Mouse (Mus musculus) embryonic facial prominence, embryonic 12.5 days (tissue): ENCODE results near the gene Gm21981. TPM values are rescaled to one million over a fixed set of nuclear protein-coding genes. Genes with fewer than 3 reads are reported as not detected.

Source experiments
- ATAC-seq: fragments of 200-750 bp; cut with Nextera tagmentation; 2 replicates; pipeline ENCODE4 v1.8.0; 2017; ENCODE audit not compliant: insufficient number of reproducible peaks, insufficient read depth, low FRiP score, low TSS enrichment
- H3K27ac ChIP-seq: fragments of 300-500 bp; sonication (generic); 2 replicates; pipeline ENCODE4 v1.5.1; 2016; ENCODE audit warnings: mild to moderate bottlenecking
- H3K27me3 ChIP-seq: fragments of 300-500 bp; sonication (generic); 2 replicates; pipeline ENCODE4 v1.6.1; 2016; ENCODE audit warnings: mild to moderate bottlenecking, moderate library complexity
- H3K36me3 ChIP-seq: fragments of 300-500 bp; sonication (generic); 2 replicates; pipeline ENCODE4 v1.6.1; 2016; ENCODE audit warnings: mild to moderate bottlenecking
- H3K4me1 ChIP-seq: fragments of 300-500 bp; sonication (generic); 2 replicates; pipeline ENCODE4 v1.6.1; 2016
- H3K4me2 ChIP-seq: fragments of 300-500 bp; sonication (generic); replicated peaks from 2 replicates; pipeline ENCODE4 v1.6.1; 2016; ENCODE audit warnings: mild to moderate bottlenecking, moderate library complexity
- H3K4me3 ChIP-seq: fragments of 300-500 bp; sonication (generic); 2 replicates; pipeline ENCODE4 v1.5.1; 2016; ENCODE audit warnings: mild to moderate bottlenecking
- H3K9ac ChIP-seq: fragments of 300-500 bp; sonication (generic); 2 replicates; pipeline ENCODE4 v1.6.1; 2016; ENCODE audit warnings: mild to moderate bottlenecking, moderate library complexity
- H3K9me3 ChIP-seq: fragments of 300-500 bp; sonication (generic); 2 replicates; pipeline ENCODE4 v1.6.1; 2016; ENCODE audit warnings: mild to moderate bottlenecking, moderate library complexity
- WGBS: fragments of 180-500 bp; shearing (Covaris S2); methylation state at CpG from one replicate; pipeline ENCODE4 v1.1.7; 2016; 5-methylcytosine and 5-hydroxymethylcytosine counted together
- polyA plus RNA-seq: library from polyadenylated mRNA; unstranded; fragments of >200 nt; fragmentation: Nextera tagmentation; extraction: Ambion mirVana; gene quantifications from 2 replicates; pipeline ENCODE4 v1.2.1, GENCODE M21; 2016

Gm21981 gene
- polyA plus RNA-seq = 0.27 and 0.31 TPM in 2 replicates

GRCm38 (mm10) chr17:47694442-47694502 lies at the start of gene Gm21981:
Gene Gm21981, minus strand, starts transcription at chr17:47694455.
- Histone ChIP-seq H3K27ac (peak within 1 kb of the TSS; percentile 57; the same call in 1 of the 2 replicates), H3K4me3 (peak within 1 kb of the TSS; percentile 80), H3K4me1 (peaks cover 16% of the 10 kb centered on the region; the same call in 1 of the 2 replicates), H3K9ac (peak within 1 kb of the TSS; percentile 84), H3K36me3 (peaks cover 5% of the 10 kb centered on the region; the same call in 1 of the 2 replicates), H3K27me3 (no peaks in the 10 kb centered on the region), H3K4me2 (peak within 1 kb of the TSS; percentile 78), H3K9me3 (no peaks in the 10 kb centered on the region)
- no peak for ATAC-seq
- WGBS = 0% methylated on average over 3 of the region's 3 CpGs

DNA sequence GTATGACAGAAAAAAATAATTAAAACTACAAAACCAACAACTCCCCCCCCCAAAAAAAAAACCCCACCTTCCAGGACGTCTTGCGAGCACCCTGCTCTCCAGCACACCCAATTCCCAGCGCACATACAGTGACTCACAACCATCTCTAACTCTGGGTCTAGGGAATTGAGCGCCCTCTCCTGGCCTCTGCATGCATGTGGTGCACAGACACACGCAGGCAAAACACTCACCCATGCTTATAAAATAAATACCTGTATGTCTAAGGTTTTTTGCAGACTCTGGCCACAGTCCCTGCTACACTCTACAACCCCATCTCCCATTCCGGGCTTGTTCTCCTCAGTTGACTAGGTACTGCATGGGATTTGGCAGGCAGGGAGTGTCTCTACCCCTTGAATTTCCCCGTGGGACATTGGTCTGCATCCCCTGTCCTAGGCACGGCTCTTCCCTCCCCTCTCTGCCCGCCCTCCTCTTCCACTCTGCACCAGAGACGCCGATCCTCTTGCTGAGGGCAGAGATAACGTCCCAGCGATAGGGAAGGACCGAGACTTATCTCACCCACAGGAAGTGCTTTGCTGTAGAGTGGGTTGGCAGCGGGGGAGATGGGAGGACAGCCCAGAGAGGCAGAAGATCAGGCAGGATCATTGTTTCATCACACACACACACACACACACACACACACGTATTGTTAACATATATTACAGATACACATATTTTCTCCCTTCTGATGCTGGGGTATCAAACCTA lies 48.9 kb upstream of the Gm21981 start:
- Histone ChIP-seq H3K27me3 (peaks cover 9% of the 10 kb centered on the region; the same call in 1 of the 2 replicates), H3K36me3 (no peaks in the 10 kb centered on the region), H3K4me2 (no peak overlapping the region), H3K9me3 (no peaks in the 10 kb centered on the region), H3K9ac (no peak overlapping the region), H3K4me1 (peaks cover 15% of the 10 kb centered on the region), H3K4me3 (no peak overlapping the region), H3K27ac (no peak overlapping the region)
- WGBS = 41% methylated on average over 16 of the region's 16 CpGs
- no peak for ATAC-seq

- no peaks in the 10 kb centered on the region for H3K9me3 ChIP-seq
- no peak overlapping the region for H3K4me2 ChIP-seq
- H3K27ac ChIP-seq = no peak overlapping the region
- no peak for ATAC-seq
- no peak overlapping the region for H3K4me3 ChIP-seq
- peaks cover 9% of the 10 kb centered on the region; the same call in 1 of the 2 replicates for H3K27me3 ChIP-seq
- H3K9ac ChIP-seq = no peak overlapping the region
- H3K36me3 ChIP-seq = no peaks in the 10 kb centered on the region
- 69% methylated on average over 2 of the region's 2 CpGs for WGBS
- peaks cover 15% of the 10 kb centered on the region for H3K4me1 ChIP-seq
These were observed 45.9 kb upstream of the Gm21981 start for GRCm38 (mm10) chr17:47740186-47740585.

DNA sequence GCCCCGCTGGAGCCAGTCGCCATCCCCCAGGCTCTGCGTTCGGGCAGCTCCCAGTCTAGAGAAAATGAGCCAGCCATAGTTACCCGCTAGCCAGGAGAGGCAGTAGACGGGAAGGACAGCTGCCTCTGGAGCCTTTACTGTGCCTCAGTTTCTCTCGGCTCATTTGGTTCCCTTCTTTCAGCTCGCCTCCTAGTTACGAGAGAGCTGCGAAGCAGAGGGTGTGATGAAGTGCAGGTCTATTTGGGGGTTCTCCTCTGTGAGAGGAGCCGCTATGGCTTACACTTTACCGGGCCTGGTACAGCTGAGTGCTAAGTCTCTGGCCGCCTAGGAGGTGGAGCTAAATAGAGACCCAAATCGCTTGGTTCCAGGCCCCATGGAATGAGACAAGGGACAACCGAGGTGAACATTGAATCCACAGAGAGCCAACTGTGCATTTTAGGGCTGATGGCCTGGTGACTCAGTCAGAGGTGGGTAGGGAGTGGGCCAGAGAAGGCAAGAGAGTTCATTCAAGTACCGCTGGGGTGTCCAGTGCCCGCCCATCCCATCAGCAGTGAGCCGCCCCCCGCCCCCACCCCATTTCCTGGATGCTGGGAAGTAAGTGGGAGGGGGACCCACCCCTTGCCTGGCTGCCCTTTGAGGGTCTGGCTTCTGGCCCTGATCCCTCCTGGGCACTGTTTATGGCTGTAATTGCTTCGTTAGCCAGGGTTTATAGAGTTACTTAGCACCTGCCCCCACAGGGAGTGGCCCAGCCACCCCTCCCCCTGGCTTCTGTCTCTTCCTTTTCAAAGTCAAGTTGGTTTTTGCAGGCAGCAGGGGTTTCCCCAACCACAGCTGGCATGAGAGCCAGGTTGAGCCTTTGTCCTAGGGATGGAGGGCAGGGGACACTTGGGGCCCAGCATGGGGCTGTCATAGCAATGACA lies 44.9 kb upstream of the Gm21981 start:
- Histone ChIP-seq H3K27me3 (peaks cover 9% of the 10 kb centered on the region; the same call in 1 of the 2 replicates), H3K4me1 (peaks cover 15% of the 10 kb centered on the region), H3K9me3 (no peaks in the 10 kb centered on the region), H3K4me3 (peak overlapping the region; percentile 68), H3K36me3 (no peaks in the 10 kb centered on the region), H3K27ac (no peak overlapping the region; the same call in 1 of the 2 replicates), H3K4me2 (peak overlapping the region; percentile 98), H3K9ac (peak overlapping the region; percentile 65; the same call in 1 of the 2 replicates)
- ATAC-seq = no peak
- 5% methylated on average over 20 of the region's 20 CpGs for WGBS

DNA sequence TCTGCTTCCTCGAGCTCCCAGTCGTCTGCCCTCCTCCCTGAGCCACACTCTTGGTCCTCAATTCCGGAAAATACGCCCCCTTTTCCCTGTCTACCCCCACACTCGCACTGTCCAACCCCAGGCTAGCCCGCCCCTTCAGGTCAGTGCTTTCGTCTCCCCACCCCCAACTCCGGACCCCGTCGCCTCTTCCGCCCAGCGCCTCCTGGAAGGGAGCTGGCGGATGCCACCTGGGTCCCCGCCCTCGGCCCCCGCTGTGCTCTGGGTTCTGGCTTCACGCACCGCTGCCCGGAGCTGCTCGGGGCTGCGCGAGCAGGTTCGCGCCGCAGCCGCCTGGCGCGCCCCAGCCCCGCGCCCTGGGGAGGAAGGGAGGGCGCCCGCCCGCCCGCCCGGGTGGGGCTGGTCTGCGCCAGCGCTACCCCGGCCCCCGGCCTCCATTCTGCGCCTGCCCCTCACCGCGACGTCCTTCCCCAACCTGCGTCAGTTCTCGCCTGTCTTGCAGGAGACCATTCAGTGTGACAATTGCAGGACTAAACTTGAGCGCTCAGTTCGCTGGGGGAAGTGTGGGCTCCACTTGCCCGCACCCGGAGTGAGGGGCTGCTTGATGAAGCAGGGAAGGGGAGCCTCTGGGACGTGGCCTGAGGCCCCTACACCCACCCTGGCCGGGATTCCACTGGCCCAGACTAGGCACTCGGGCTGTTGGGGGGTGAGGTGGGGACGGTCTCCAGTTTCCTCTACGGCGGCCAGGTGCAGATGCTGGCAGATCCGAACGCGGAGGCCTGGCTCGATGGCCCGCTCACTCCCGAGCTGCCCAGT lies 44.0 kb upstream of the Gm21981 start:
- H3K27ac ChIP-seq = peak overlapping the region; percentile 38
- no peaks in the 10 kb centered on the region for H3K36me3 ChIP-seq
- peak overlapping the region; percentile 65 for H3K9ac ChIP-seq
- peak overlapping the region; percentile 98 for H3K4me2 ChIP-seq
- ATAC-seq = peak; percentile 39
- H3K4me1 ChIP-seq = peaks cover 15% of the 10 kb centered on the region
- peaks cover 9% of the 10 kb centered on the region; the same call in 1 of the 2 replicates for H3K27me3 ChIP-seq
- no peaks in the 10 kb centered on the region for H3K9me3 ChIP-seq
- peak overlapping the region; percentile 68 for H3K4me3 ChIP-seq
- WGBS = under 1% methylated on average over 53 of the region's 61 CpGs

DNA sequence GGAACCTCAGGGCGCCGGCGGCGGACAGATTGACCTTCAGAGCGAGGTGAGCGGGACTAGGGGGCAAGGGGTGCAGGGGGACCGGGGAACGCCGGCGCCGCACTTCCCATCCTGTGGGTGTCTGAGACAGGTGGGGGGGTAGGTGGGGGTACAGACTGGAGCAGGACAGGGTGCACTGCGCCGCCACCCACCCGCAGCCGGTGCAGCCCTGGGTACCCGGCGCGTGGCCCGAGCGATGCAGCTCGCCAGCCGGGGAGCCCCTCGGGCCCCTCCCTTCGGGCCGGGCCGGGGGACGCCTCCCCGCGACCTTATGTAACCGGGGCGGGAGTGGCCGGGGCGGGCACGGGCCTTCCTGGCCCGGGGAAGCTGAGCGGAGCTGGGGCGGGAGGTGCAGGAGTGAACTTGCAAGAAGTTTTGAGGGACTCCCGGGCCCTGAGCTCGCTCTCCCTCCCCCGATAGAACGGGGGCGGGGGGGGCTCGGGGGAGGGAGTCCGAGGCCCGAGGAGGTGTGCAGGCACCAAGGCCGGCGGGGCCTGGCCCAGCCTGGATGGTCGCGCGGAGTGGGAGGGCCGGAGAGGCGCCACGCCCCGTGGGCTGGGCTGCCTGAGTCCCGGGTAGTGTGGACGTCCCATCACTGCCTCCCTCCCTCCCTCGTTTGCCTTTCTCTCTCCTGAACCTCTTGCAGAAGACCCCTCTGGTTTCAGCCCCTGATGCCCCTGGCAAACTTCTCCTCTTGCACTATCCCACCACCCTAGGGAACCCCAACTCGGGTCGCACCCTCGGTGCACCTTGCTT lies 43.2 kb upstream of the Gm21981 start:
- peak overlapping the region; percentile 65 for H3K9ac ChIP-seq
- peak overlapping the region; percentile 68 for H3K4me3 ChIP-seq
- peak overlapping the region; percentile 98 for H3K4me2 ChIP-seq
- peaks cover 10% of the 10 kb centered on the region; the same call in 1 of the 2 replicates for H3K27me3 ChIP-seq
- ATAC-seq = peak; percentile 90
- peaks cover 15% of the 10 kb centered on the region for H3K4me1 ChIP-seq
- no peaks in the 10 kb centered on the region for H3K36me3 ChIP-seq
- H3K9me3 ChIP-seq = no peaks in the 10 kb centered on the region
- peak overlapping the region; percentile 38 for H3K27ac ChIP-seq
- under 1% methylated on average over 50 of the region's 60 CpGs for WGBS

DNA sequence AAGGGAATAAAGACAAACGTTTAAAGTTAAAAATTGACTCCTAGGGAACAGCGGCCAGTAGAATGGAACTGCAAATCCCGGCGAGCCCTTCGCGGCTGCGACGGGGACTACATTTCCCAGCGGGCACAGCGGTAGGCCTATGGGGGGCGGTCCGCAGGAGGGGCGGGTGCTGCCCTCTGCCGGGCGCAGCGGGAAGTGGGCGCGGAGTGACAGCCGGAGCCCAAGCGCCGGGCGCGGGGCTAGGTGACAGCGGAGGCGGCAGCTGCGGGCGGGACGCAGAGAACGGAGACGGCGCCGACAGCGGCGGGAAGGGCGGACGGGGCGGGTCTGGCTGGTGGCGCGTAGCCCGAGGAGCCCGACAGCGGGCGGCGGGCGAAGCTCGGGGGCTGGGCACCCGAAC lies 42.6 kb upstream of the Gm21981 start, which contains the start of gene Tfeb:
Gene Tfeb (plus strand): TSS at position 175 of the 400 bp plus-strand sequence.
- ATAC-seq = peak; percentile 59
- Histone ChIP-seq H3K27ac (peak within 1 kb of the TSS; percentile 38), H3K36me3 (no peaks in the 10 kb centered on the region), H3K4me2 (peak within 1 kb of the TSS; percentile 98), H3K4me1 (peaks cover 15% of the 10 kb centered on the region), H3K27me3 (peaks cover 12% of the 10 kb centered on the region; the same call in 1 of the 2 replicates), H3K9me3 (no peaks in the 10 kb centered on the region), H3K4me3 (peak within 1 kb of the TSS; percentile 68), H3K9ac (peak within 1 kb of the TSS; percentile 65)
- WGBS = under 1% methylated on average over 36 of the region's 47 CpGs

DNA sequence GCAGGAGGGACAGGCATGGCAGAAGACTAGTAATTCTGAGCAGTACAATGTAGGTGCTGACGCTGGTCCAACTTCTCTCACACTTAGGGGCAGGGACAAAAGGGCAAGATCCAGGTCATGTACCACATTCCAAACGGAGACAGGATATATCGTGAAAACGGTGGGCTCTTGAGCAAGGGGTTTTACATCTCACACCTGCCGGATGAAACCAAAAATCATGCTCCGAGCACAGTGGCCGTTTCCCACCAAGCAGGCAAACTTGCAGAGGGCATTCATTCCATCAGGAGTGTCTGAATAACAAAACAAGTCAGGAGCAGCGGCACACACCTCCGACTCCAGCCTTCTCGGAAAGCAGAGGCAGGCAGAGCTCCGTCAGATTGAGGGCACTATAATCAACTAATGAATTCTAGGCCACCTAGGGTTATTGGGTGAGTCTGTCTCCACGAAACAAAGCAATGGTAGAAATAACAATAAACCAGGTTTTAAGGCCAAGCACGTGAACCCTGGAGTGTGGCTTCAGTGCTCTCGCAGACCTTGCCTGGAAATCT lies 41.4 kb upstream of the Gm21981 start:
- H3K27ac ChIP-seq = no peak overlapping the region
- H3K9ac ChIP-seq = no peak overlapping the region
- H3K4me2 ChIP-seq = no peak overlapping the region
- no peaks in the 10 kb centered on the region for H3K9me3 ChIP-seq
- H3K27me3 ChIP-seq = peaks cover 12% of the 10 kb centered on the region; the same call in 1 of the 2 replicates
- no peak for ATAC-seq
- 71% methylated on average over 14 of the region's 14 CpGs for WGBS
- H3K36me3 ChIP-seq = no peaks in the 10 kb centered on the region
- peaks cover 15% of the 10 kb centered on the region for H3K4me1 ChIP-seq
- no peak overlapping the region for H3K4me3 ChIP-seq

DNA sequence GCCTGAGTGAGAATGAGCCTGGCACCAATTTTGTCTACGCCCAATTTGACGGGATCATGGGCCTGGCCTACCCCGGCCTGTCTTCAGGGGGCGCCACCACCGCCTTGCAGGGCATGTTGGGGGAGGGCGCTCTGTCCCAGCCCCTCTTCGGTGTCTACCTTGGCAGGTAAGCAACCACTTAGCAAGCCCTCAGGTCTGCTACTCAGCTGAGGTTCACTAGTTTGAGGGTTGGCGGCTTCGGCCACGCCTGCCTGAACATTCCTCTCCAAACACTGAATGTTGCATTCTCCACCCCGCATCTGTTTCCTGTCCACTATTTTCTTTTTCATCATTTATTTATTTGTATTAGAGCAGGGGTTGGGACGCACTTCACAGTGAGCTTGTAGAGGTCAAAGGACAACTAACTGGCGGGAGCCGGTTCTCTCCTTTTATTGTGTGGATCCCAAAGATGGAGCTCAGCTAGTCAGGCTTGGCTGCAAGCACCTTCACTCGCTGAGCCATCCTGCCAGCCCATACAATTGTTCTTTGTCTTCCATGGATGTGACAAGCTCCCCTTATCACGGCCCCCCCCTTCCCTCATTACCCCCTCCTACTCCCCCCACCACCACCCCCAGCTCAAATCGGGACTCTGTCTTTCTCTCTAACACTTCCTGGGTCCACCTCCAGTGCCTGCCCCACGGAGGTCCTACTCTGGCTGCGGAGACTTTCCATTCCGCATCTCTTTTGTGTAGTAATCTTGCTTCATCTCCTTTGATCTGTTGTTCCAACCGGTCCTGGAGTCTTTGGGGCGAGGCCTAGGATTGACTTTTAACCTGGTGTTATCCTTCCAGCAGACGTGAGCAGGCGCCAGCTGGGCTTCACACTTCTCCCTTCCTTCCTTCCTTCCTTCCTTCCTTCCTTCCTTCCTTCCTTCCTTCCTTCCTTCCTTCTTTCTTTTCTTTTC lies 36.6 kb upstream of the Gm21981 start:
- no peak for ATAC-seq
- no peak overlapping the region for H3K4me3 ChIP-seq
- no peak overlapping the region for H3K27ac ChIP-seq
- H3K4me2 ChIP-seq = no peak overlapping the region
- WGBS = 52% methylated on average over 24 of the region's 24 CpGs
- no peak overlapping the region for H3K9ac ChIP-seq
- H3K36me3 ChIP-seq = no peaks in the 10 kb centered on the region
- no peaks in the 10 kb centered on the region for H3K4me1 ChIP-seq
- no peaks in the 10 kb centered on the region for H3K9me3 ChIP-seq
- 0 out of 2 replicates have a peak, but pooled peaks cover 3% of the 10 kb centered on the region for H3K27me3 ChIP-seq

- Histone ChIP-seq H3K9ac (no peak within 1 kb of the TSS), H3K36me3 (no peaks in the 10 kb centered on the region), H3K4me1 (no peaks in the 10 kb centered on the region), H3K4me3 (no peak within 1 kb of the TSS), H3K4me2 (no peak within 1 kb of the TSS), H3K27me3 (no peaks in the 10 kb centered on the region), H3K9me3 (no peaks in the 10 kb centered on the region), H3K27ac (no peak within 1 kb of the TSS)
- 79% methylated on average over 11 of the region's 11 CpGs for WGBS
- ATAC-seq = no peak
These were observed 32.3 kb upstream of the Gm21981 start, which contains the start of gene Pgc for GRCm38 (mm10) chr17:47726566-47726965. Gene Pgc, plus strand, starts transcription at chr17:47726842.
